Mouse (Mus musculus) lung, adult 2 months (tissue): ENCODE results near the gene Stk40.

Source experiments
- CTCF ChIP-seq: fragments of 200-500 bp; IDR thresholded peaks from 2 replicates; pipeline ENCODE4 v1.5.1; 2011; ENCODE audit warnings: mild to moderate bottlenecking, low read length, control low read depth; ENCODE audit not compliant: insufficient read depth
- POLR2A ChIP-seq: fragments of 200-500 bp; IDR thresholded peaks from 2 replicates; pipeline ENCODE4 v1.6.1; 2011; ENCODE audit warnings: low read depth, mild to moderate bottlenecking, control low read depth, low read length, borderline replicate concordance; ENCODE audit errors: extremely low read depth

DNA sequence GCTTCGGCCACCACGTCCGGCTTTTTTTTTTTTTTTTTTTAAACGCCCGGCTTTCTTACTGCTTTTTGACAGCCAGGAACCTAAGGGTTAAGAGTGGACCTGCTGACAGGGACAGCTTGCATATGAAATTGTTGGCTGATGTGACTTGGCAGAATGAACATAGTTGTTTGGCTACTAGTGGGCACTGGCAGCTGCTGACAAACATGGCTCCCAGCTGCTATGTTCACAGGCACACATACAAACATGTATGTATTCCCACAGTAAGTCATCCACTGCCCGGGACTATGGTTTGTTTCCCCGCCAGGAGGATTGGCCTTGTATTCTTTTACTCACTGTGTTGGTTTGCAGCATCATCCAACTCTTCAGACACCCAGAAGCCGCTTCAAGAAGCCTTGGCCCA is 13.4 kb downstream of the Stk40 start:
- TF ChIP-seq CTCF (no peak), POLR2A (no peak)
